Mouse (Mus musculus) lung, adult 2 months (tissue): ENCODE data around the gene Nap1l4. TPM values are rescaled to one million over a fixed set of nuclear protein-coding genes. Genes with fewer than 3 reads are reported as not detected.

Source experiments
- DNase-seq: peaks from one replicate; pipeline ENCODE4 v3.0.0; 2022
- H3K4me1 ChIP-seq: fragments of 200-500 bp; 2 replicates; pipeline ENCODE4 v1.6.1; 2011; ENCODE audit warnings: low read length; ENCODE audit not compliant: control insufficient read depth, insufficient read depth
- H3K4me3 ChIP-seq: fragments of 200-500 bp; replicated peaks from 2 replicates; pipeline ENCODE3; 2011; ENCODE audit warnings: low read depth, mild to moderate bottlenecking, control low read depth, low read length; ENCODE audit errors: extremely low read depth
- CTCF ChIP-seq: fragments of 200-500 bp; IDR thresholded peaks from 2 replicates; pipeline ENCODE4 v1.5.1; 2011; ENCODE audit warnings: mild to moderate bottlenecking, low read length, control low read depth; ENCODE audit not compliant: insufficient read depth
- POLR2A ChIP-seq: fragments of 200-500 bp; IDR thresholded peaks from 2 replicates; pipeline ENCODE4 v1.6.1; 2011; ENCODE audit warnings: low read depth, mild to moderate bottlenecking, control low read depth, low read length, borderline replicate concordance; ENCODE audit errors: extremely low read depth
- WGBS: fragments of 180-500 bp; shearing (Covaris S2); methylation state at CpG from one replicate; pipeline ENCODE4 v1.1.7; 2018; 5-methylcytosine and 5-hydroxymethylcytosine counted together
- polyA plus RNA-seq: library from polyadenylated mRNA; depleted of rRNA; stranded (reverse); fragments of >200 nt; gene quantifications from 2 replicates; pipeline ENCODE4 v1.2.3, GENCODE M21; 2012; rRNA removed

Gene Nap1l4
- polyA plus RNA-seq: 41.9 and 57.7 TPM in 2 replicates

DNA sequence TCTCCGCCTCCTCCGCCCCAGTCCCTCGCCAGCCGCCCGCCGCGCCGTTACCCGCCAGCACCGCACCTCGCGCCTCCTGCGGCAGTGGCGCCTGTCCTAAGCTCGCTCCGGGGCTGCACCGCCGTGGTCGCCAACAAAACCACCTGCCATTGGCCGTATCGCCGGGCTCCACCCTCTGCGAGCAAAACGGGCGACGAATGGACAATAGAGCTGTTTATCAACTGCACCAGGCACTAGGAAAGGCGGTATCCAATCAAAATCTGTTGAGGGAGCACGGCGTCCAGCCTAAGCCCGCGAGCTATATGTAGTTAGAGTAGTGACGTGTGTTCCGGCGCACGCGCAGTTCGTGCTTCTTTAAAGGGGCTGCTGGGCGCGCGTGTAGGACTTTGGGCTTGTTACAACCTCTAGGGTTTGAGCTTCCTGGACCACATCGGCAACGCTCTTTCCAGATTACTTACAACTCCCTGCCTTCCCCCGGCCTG, at the start of gene Nap1l4:
Gene Nap1l4, minus strand, starts transcription at position 131 of the 482 bp plus-strand sequence.
- peak; percentile 77 for TF ChIP-seq POLR2A
- no peak for TF ChIP-seq CTCF
- Histone ChIP-seq H3K4me1 (peaks cover 7% of the 10 kb centered on the region), H3K4me3 (peak within 1 kb of the TSS; percentile 77)
- WGBS: under 1% methylated on average over 43 of the region's 43 CpGs
- peak; percentile 100 for DNase-seq

DNA sequence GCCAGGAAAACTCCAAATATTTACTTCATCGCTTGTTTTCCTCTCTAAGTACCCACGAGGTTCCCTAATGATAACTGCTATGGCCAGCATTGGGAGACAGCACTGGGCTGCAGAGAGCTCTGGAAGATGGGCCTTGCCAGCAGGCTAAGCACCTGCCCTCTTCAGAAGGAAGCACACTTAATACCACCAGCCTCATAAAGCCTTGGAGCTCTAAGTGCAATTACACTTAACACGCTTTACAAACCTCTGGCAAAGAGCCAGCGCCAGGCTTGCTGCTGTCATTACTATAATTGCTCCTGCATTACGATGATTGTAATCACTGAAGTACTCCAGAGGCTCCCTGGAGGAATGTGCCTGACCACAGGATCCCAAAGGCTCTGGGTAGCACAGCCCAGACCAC, 46.0 kb upstream of the Nap1l4 start:
- no peak for TF ChIP-seq CTCF
- no peak for TF ChIP-seq POLR2A
- 40% methylated on average over 5 of the region's 5 CpGs for WGBS
- no peak overlapping the region for H3K4me3 ChIP-seq
- peak; percentile 18 for DNase-seq
- peaks cover 5% of the 10 kb centered on the region; the same call in 1 of the 2 replicates for H3K4me1 ChIP-seq

DNA sequence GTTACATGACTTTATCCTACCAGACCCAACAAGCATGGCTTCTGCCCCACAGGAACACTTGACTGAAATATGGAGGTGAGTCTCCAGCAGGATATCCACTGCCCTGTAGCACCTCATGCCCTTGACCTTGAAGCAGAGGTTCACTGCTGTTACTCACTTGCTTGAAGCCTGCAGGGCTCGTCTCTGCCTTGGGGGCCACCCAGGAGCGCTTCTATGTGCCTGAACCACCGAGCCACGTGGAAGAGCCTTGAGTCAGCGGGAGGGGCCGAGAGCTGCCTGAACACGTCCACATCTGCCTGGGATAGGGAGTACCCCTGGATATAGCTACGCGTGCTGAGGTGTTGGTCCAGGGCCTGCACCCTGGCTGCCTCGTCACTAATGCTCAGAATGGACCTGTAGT, 43.3 kb upstream of the Nap1l4 start:
- WGBS: 93% methylated on average over 10 of the region's 10 CpGs
- Histone ChIP-seq H3K4me1 (no peaks in the 10 kb centered on the region), H3K4me3 (no peak overlapping the region)
- no peak for DNase-seq
- TF ChIP-seq POLR2A: no peak

DNA sequence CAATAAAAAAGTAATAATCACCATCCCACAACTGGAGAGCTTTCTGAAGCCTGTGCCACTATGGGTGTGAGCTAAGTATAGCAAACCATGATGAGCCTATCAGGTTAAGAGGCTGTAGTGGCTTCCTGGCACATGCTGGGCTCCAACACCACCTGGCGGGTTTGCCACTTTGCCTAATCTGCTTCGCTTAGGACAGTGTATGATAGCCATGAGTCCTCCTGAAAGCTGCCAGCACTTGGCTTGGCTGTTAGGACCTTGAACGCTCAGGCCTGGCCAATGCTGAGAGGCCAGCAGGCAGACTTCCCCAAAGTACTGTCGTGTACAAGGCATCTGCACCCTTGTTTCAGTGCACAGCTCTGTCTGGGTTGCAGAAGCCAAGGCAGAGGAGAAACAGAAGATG, 39.1 kb upstream of the Nap1l4 start:
- WGBS: 86% methylated on average over 4 of the region's 4 CpGs
- no peak for DNase-seq

DNA sequence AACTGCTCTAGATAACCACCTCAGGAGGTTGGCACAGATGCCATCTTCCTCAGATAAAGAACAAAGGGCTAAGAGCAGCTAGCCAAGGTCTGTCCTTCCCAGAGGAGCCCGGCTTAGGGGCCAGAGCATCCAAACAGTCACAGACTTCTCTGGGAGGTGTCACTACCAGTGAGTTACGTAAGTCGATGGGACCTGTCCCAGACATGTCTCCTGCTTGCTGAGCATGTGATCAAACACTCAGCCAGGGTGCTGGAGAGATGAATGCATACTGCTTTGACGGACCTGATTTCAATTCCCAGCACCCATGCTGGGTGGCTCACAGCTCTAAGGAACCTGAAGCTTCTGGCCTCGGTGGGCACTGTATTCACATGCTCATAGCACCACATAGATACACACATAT, 38.7 kb upstream of the Nap1l4 start:
- no peak for TF ChIP-seq POLR2A
- TF ChIP-seq CTCF: no peak
- 80% methylated on average over 5 of the region's 5 CpGs for WGBS
- DNase-seq: no peak
- Histone ChIP-seq H3K4me1 (no peaks in the 10 kb centered on the region), H3K4me3 (no peak overlapping the region)

More for the DNA sequence above, 39.1 kb upstream of the Nap1l4 start:
- Histone ChIP-seq H3K4me3 (no peak overlapping the region), H3K4me1 (no peaks in the 10 kb centered on the region)
- TF ChIP-seq CTCF: no peak
- TF ChIP-seq POLR2A: no peak

DNA sequence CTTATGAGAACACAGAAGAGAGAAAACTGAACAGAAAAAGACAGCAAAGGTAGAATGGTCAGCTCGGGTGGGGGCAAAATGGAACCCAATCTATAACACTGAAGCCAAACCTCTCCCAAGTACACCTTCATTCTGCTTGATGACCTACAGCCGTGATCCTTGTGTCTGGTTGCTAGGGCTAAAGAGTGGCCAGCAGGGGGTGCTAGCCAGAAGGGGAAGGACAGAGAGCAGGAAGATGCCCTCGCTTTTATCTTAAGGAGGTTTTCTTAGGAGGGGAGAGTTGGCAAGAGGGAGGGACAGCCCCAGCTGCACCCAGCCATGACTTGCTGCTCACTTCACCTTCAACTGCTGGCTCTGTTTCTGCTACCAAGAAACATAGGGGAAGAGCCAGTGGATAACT, 35.0 kb upstream of the Nap1l4 start:
- no peak overlapping the region for H3K4me3 ChIP-seq
- TF ChIP-seq CTCF (peak; percentile 90), POLR2A (no peak)
- 24% methylated on average over 3 of the region's 3 CpGs for WGBS
- peak; percentile 58 for DNase-seq
- H3K4me1 ChIP-seq: no peaks in the 10 kb centered on the region

DNA sequence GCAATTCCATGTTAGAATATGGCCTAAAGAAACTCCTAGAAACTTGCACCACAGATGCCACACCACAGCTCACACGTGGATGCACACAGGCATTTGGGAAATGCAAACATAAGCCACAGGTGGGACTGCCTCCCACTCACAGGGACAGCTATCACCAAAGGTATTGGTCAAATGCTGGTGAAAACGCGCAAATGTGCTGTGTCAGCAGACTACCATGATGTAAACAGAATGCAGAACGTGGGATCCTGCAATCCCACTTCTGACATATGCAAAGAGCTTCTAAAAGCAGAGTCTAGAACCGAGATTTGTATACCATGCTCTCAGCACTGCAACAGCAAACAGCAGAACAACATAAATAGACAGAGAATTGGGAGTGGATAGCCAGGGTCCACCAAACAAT, 34.1 kb upstream of the Nap1l4 start:
- Histone ChIP-seq H3K4me1 (no peaks in the 10 kb centered on the region), H3K4me3 (no peak overlapping the region)
- TF ChIP-seq POLR2A (no peak), CTCF (no peak)
- 88% methylated on average over 5 of the region's 5 CpGs for WGBS
- no peak for DNase-seq

DNA sequence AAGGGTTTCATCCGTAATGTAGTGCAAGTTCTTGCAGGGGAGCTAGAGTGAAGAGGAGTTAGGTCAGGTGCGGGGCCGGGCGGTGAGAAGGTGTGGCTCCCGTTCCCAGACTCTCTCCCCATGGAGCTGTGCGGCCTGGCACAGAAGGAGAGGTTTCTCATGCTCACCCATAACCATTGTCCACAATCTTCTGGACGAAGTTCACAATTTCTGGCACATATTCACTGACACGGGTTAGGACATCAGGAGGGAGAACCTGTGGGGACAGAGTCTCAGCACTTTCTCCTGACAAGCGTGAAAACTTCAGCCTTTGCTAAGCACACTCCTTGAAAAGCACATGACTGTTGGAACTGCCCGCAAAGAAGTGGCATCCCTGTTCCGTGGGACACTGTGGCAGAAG, 26.8 kb upstream of the Nap1l4 start:
- WGBS: 94% methylated on average over 11 of the region's 11 CpGs
- DNase-seq: no peak
- H3K4me3 ChIP-seq: no peak overlapping the region
- H3K4me1 ChIP-seq: no peaks in the 10 kb centered on the region
- TF ChIP-seq POLR2A (no peak), CTCF (no peak)

DNA sequence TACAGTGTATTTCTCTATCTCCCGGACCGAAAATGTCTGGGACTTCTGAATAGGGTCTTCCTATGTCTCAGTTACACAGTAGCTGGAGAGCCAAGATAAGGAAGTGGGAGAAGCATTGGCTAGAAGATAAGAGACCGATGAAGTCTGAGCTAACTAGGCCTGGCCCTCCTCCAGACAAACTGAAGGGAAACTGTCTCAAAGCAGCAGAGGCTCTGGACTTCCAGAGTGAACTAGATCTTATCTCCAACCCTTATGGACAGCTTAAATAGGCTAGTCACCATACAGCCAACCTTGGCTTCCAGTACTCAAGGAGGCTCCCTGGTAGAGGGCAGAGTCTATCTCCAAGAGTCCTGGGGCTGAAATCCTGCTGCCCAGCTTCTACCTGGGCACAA, 16.7 kb upstream of the Nap1l4 start:
- no peak overlapping the region for H3K4me3 ChIP-seq
- DNase-seq: no peak
- H3K4me1 ChIP-seq: no peaks in the 10 kb centered on the region
- WGBS: 53% methylated on average over 3 of the region's 3 CpGs
- TF ChIP-seq CTCF: no peak

DNA sequence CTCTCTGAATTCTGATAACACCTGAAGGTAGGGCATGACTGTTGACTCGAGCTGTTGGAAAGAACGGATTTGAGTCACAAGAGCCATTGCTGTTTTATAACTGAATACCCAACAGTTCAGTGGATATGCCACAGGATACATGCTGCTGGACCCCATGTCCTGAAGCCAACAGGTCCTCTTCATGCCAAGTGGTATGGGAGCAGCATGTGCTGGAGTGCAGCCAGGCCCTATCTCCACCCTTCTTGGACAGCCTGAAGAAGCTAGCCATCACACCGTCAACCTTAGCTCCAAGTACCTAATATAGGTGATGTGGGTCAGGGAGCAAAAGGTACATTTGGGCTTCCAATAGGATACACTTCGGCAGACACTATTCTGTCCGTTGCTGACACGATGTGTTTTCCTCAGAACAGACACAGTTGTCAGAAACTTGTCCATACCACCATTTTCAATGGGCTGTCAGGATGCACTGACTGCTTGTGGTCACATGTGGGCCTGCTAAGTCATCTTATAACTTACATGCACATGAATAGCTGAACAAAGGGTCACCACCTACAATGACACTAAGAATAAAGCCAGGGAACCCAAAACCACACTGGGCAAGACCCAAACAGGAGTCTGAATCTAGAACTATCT, 16.2 kb upstream of the Nap1l4 start:
- TF ChIP-seq CTCF (no peak), POLR2A (no peak)
- Histone ChIP-seq H3K4me1 (no peaks in the 10 kb centered on the region), H3K4me3 (no peak overlapping the region)
- 86% methylated on average over 6 of the region's 6 CpGs for WGBS
- no peak for DNase-seq

DNA sequence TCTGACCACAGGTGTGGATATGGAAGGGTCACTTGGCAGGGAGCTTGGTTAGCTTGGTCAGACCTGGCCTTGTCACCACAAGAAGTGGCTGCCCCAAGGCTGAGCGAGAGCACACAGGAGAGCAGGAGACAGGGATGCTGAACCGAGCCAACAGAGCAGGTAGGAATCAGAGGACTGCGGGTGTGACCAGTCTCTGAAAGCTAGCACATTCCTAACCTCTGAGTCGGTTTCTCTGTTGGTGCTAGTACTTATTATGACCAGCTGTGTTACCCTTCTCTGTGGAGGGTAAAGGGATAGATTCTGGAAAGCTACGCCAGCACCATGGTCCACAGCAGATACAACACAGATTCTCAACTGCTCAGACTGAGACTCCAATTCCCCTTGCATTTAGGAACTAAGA, 14.9 kb upstream of the Nap1l4 start:
- Histone ChIP-seq H3K4me1 (no peaks in the 10 kb centered on the region), H3K4me3 (no peak overlapping the region)
- TF ChIP-seq CTCF (no peak), POLR2A (no peak)
- DNase-seq: no peak
- WGBS: 85% methylated on average over 5 of the region's 5 CpGs
